19 mouse cellular contexts compared by ENCODE assay signal in the genomic region with DNA sequence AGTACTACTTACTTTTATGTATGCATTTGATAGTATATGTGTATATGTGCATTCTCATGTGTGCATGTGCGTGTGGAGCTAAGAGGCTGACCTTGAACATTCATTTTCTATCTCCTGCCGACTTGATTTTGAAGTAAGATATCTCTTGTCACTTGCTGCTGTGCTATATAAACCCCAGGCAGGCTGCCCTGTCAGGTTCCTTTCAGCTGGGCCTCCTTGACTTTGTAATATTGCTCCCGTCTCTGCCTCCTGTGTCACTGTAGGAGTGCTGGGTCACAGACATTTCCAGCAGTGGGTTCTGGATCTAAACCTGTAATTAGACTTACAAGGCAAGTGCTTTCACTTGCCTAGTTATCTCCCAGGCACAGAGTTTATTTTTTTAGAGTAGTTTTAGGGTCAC. TPM values are rescaled to one million over a fixed set of nuclear protein-coding genes. Genes with fewer than 3 reads are reported as not detected.
DNase-seq lines count a peak whose midpoint lies in the region; ATAC-seq and TF ChIP-seq lines count a peak whose summit lies in the region.
"Had no signal": no experiment of that assay in that cellular context is flagged by ENCODE, and none has a peak within 500 bp of the region (broad histone marks: within the 10 kb centered on the region; RNA-seq: fewer than 3 reads in every experiment).

No protein-coding gene starts in this region.

- H3K36me3 ChIP-seq in neural tube, embryonic 13.5 days: 0 out of 2 replicates have a peak, but pooled peaks cover 7% of the 10 kb centered on the region
- H3K36me3 ChIP-seq in neural tube, embryonic 15.5 days: no peaks in the 10 kb centered on the region
- peaks cover 18% of the 10 kb centered on the region; the same call in 1 of the 2 replicates for H3K36me3 ChIP-seq in heart, postnatal 0 days (replicated peaks; ENCODE audit: control insufficient read depth, insufficient read depth, low read length)
- H3K36me3 ChIP-seq in hindbrain, postnatal 0 days (ENCODE audit: insufficient read depth, low read length): no peaks in the 10 kb centered on the region

- H3K9ac ChIP-seq in neural tube, embryonic 13.5 days: no peak overlapping the region
- no peak overlapping the region for H3K9ac ChIP-seq in neural tube, embryonic 15.5 days (replicated peaks)
- H3K9ac ChIP-seq in heart, postnatal 0 days (replicated peaks; ENCODE audit: low read depth, low read length): no peak overlapping the region
- no peak overlapping the region for H3K9ac ChIP-seq in hindbrain, postnatal 0 days (replicated peaks; ENCODE audit: low read length)
- H3K9ac ChIP-seq: forebrain, postnatal 0 days; limb, embryonic 15.5 days had no signal

- no peaks in the 10 kb centered on the region for H3K9me3 ChIP-seq in neural tube, embryonic 13.5 days
- no peaks in the 10 kb centered on the region for H3K9me3 ChIP-seq in neural tube, embryonic 15.5 days (replicated peaks)
- H3K9me3 ChIP-seq in heart, postnatal 0 days (replicated peaks; ENCODE audit: control insufficient read depth, low read length): no peaks in the 10 kb centered on the region
- no peaks in the 10 kb centered on the region for H3K9me3 ChIP-seq in hindbrain, postnatal 0 days (ENCODE audit: low read length)
- H3K9me3 ChIP-seq: limb, embryonic 15.5 days had no signal

- 80% methylated on average over 3 of the region's 3 CpGs for WGBS in neural tube, embryonic 13.5 days
- WGBS in neural tube, embryonic 15.5 days: 73% methylated on average over 3 of the region's 3 CpGs
- WGBS in heart, postnatal 0 days: 23% methylated on average over 3 of the region's 3 CpGs
- WGBS in hindbrain, postnatal 0 days: 74% methylated on average over 3 of the region's 3 CpGs

- H3K27me3 ChIP-seq in neural tube, embryonic 13.5 days: no peaks in the 10 kb centered on the region
- no peaks in the 10 kb centered on the region for H3K27me3 ChIP-seq in neural tube, embryonic 15.5 days (replicated peaks)
- no peaks in the 10 kb centered on the region for H3K27me3 ChIP-seq in heart, postnatal 0 days (ENCODE audit: control insufficient read depth, insufficient read depth, low read length)
- no peaks in the 10 kb centered on the region for H3K27me3 ChIP-seq in hindbrain, postnatal 0 days (ENCODE audit: insufficient read depth, low read length)
- H3K27me3 ChIP-seq: limb, embryonic 15.5 days; Patski had no signal

- no peak overlapping the region for H3K4me2 ChIP-seq in neural tube, embryonic 13.5 days
- no peak overlapping the region for H3K4me2 ChIP-seq in neural tube, embryonic 15.5 days
- H3K4me2 ChIP-seq in heart, postnatal 0 days (ENCODE audit: low read depth, low read length): no peak overlapping the region
- H3K4me2 ChIP-seq in hindbrain, postnatal 0 days (ENCODE audit: low read depth, low read length): no peak overlapping the region
- H3K4me2 ChIP-seq: limb, embryonic 15.5 days had no signal

- intact Hi-C loops in gastrocnemius, adult 2 months (cut with DNase I): loop anchor here (5.0 kb wide), 1 partner anchor 39 kb away; no protein-coding TSS in a partner anchor

- TF ChIP-seq CTCF in gastrocnemius, adult 2 months (IDR thresholded peaks at IDR 0.05): no peak
- TF ChIP-seq CTCF in heart, postnatal 0 days (IDR thresholded peaks at IDR 0.05; ENCODE audit: low read depth): no peak
- no peak for TF ChIP-seq CTCF in hindbrain, postnatal 0 days (IDR thresholded peaks at IDR 0.05; ENCODE audit: low read depth)

- peak; percentile 68 for DNase-seq in gastrocnemius, adult 2 months
- no peak for DNase-seq in gastrocnemius, postnatal 10 days
- DNase-seq in heart, postnatal 0 days (ENCODE audit: low spot score): peak; percentile 13
- DNase-seq in hindbrain, postnatal 0 days (ENCODE audit: low spot score): no peak
- no peak for DNase-seq in adrenal gland, postnatal 4 days (ENCODE audit: low spot score in 2 of 2)
- DNase-seq: adrenal gland, adult 8-10 months; cerebellum, adult 9-11 months; forebrain, postnatal 0 days; kidney, adult 11 months; lung, postnatal 10 days; midbrain, embryonic 14.5 days; right cerebral cortex, postnatal 4 days; thymus, postnatal 14 days had no signal

- H3K4me3 ChIP-seq in gastrocnemius, adult 2 months: peak overlapping the region; percentile 30
- H3K4me3 ChIP-seq in neural tube, embryonic 13.5 days: no peak overlapping the region
- H3K4me3 ChIP-seq in neural tube, embryonic 15.5 days (replicated peaks): no peak overlapping the region
- H3K4me3 ChIP-seq in heart, postnatal 0 days (ENCODE audit: low read depth, low read length): no peak overlapping the region
- no peak overlapping the region for H3K4me3 ChIP-seq in hindbrain, postnatal 0 days (ENCODE audit: low read length)
- H3K4me3 ChIP-seq: limb, embryonic 15.5 days had no signal

- H3K4me1 ChIP-seq in neural tube, embryonic 13.5 days (replicated peaks): peaks cover 18% of the 10 kb centered on the region
- H3K4me1 ChIP-seq in neural tube, embryonic 15.5 days: peaks cover 16% of the 10 kb centered on the region
- H3K4me1 ChIP-seq in heart, postnatal 0 days (ENCODE audit: control insufficient read depth, insufficient read depth): peaks cover 17% of the 10 kb centered on the region; the same call in 1 of the 2 replicates
- no peaks in the 10 kb centered on the region for H3K4me1 ChIP-seq in hindbrain, postnatal 0 days (ENCODE audit: insufficient read depth, low read length)

- no peak for TF ChIP-seq EP300 in heart, postnatal 0 days (IDR thresholded peaks at IDR 0.05; ENCODE audit: low read depth)

- ATAC-seq in neural tube, embryonic 13.5 days (ENCODE audit: low read depth): no peak
- no peak for ATAC-seq in neural tube, embryonic 15.5 days (ENCODE audit: low FRiP score)
- ATAC-seq in heart, postnatal 0 days (ENCODE audit: insufficient read depth, low read depth): 0 out of 2 replicates have a peak, but pooled peaks have one; percentile 30
- no peak for ATAC-seq in hindbrain, postnatal 0 days
- ATAC-seq: CD4-positive, CD25-positive, alpha-beta regulatory T cell, adult 4 months; forebrain, postnatal 0 days; hindbrain, embryonic 16.5 days; Patski had no signal

- peak overlapping the region; percentile 92 for H3K27ac ChIP-seq in gastrocnemius, adult 2 months
- peak overlapping the region; percentile 64; the same call in 1 of the 2 replicates for H3K27ac ChIP-seq in neural tube, embryonic 13.5 days (replicated peaks)
- H3K27ac ChIP-seq in neural tube, embryonic 15.5 days (replicated peaks): no peak overlapping the region
- H3K27ac ChIP-seq in heart, postnatal 0 days (ENCODE audit: low read depth): peak overlapping the region; percentile 83
- H3K27ac ChIP-seq in hindbrain, postnatal 0 days: no peak overlapping the region
- H3K27ac ChIP-seq: limb, embryonic 15.5 days had no signal

RNA-seq across cellular contexts. Expression of gene Tango6, which starts 50.8 kb away (rescaled TPM):
- 10 to 100 TPM; 12.2 to 12.7 TPM for total RNA-seq in gastrocnemius, adult 2 months (2021)
- 1 to 10 TPM; 8.6 to 9.8 TPM for total RNA-seq in gastrocnemius, postnatal 10 days (2021)
- polyA plus RNA-seq in neural tube, embryonic 13.5 days (2015; fragmentation: Nextera tagmentation; extraction: Ambion mirVana): 5.8 and 6.0 TPM in 2 replicates
- polyA plus RNA-seq in neural tube, embryonic 15.5 days (2015; fragmentation: Nextera tagmentation; extraction: Ambion mirVana): 6.2 and 6.8 TPM in 2 replicates
- total RNA-seq in heart, postnatal 0 days (2014; rRNA removed; ENCODE audit: low replicate concordance): 8.0 and 13.5 TPM in 2 replicates
- polyA plus RNA-seq in heart, postnatal 0 days (2015; fragmentation: Nextera tagmentation; extraction: Ambion mirVana): 4.0 and 4.3 TPM in 2 replicates
- 6.6 and 7.1 TPM in 2 replicates for total RNA-seq in hindbrain, postnatal 0 days (2014; rRNA removed)
- polyA plus RNA-seq in hindbrain, postnatal 0 days (2015; fragmentation: Nextera tagmentation; extraction: Ambion mirVana): 4.0 and 4.6 TPM in 2 replicates
- total RNA-seq in adrenal gland, postnatal 4 days (2021): 10 to 100 TPM; 11.0 to 12.2 TPM

Comparison
In these comparisons a context has a peak if more than half of its experiments do, and no peak if none do; other contexts are left out.
1. DNase-seq: peak in gastrocnemius, adult 2 months (single experiment) and heart, postnatal 0 days (single experiment); none in gastrocnemius, postnatal 10 days (single experiment), hindbrain, postnatal 0 days (single experiment) and adrenal gland, postnatal 4 days (0 of 2).
2. H3K27ac ChIP-seq: peak in gastrocnemius, adult 2 months (single experiment), neural tube, embryonic 13.5 days (single experiment) and heart, postnatal 0 days (single experiment); none in neural tube, embryonic 15.5 days (single experiment) and hindbrain, postnatal 0 days (single experiment).